Mouse (Mus musculus): ENCODE results near the gene Gm12166. TPM values are rescaled to one million over a fixed set of nuclear protein-coding genes. Genes with fewer than 3 reads are reported as not detected.
A peak's percentile ranks its signal among the peaks of the same experiment; 100 is the strongest.
"Not testable (repeated sequence)": the region's sequence is repeated elsewhere in the genome, so short reads cannot be mapped to it uniquely, and the experiment has no call there.

Gene Gm12166
- total RNA-seq, 1 experiment from 2014 or later = 24.3 TPM

DNA sequence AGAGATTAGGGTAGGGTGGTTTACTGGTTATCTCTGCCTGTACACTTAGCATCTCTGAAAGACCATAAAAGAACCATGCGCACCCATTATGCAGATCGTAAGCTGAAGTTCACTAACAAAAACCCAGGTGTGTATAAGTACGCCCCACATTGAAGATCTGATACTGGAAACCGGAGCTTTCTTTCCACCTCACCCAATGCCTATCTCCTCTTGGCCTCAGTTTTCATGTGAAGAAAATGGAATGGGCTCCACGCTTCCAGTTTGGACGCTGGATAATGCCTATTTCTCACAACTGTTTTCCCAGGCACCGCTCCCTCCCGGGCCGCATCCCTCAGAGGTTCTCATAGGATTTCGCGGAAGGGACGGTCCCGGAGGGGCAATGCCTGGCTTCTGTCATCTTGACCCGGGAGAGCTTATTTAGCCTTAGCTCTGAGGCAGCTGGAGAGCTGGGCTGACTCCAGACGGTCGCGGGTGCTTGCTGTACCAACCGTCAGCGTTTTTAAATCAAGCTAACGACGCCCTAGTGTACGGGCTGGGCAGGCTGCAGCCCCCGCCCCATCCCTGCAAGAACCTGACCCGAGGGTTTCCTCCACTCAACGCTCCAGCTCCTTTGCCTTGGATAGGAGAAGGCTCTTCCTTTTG, 4.8 kb upstream of the Gm12166 start:
- no peak for ATAC-seq (replicated peaks; ENCODE audit: low read depth, poor library complexity, severe bottlenecking)

DNA sequence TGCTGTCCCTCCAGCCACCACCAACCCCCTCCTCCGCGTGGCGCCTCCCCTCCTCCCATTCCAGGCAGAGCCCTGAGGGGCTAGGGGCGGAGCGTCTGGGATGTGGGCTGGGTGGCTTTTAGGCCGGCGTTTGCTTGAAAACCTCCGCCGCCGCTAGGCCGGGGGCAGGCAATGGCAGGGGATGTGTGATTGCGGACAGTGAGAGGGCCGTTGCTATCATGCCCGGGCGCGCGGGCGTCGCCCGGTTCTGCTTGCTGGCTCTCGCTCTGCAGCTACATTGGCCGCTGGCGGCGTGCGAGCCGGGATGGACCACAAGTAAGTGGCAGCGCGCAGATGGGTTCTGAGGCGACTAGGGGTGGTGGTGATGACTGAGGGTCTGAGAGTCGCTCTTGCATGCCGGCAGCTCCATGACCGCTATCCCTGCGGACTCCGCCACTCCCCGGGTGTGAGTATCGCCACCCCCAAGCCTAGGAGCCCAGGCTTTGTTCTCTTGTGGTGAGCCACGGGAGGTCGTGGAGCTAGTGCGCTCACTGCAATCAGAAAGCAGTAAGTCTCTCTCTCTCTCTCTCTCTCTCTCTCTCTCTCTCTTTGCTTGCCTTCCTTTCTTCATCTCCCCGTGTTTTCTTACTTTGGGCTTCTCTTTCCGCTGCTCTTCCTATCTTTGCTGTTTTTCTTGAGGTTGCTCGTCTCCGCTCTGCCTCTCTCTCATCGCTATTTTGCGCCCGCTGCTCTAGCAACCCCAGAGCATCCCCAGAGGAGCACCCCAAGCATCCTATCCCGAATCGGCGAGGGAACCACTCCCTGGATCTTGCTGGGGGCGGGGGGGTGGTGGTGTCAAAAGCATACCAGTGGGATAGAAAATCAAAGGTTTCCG, 4.0 kb upstream of the Gm12166 start, which contains the start of gene Adam19:
Gene Adam19 (plus strand): TSS at position 97 of the 874 bp plus-strand sequence.
- peak; percentile 36; the same call in 1 of the 2 replicates for ATAC-seq (replicated peaks; ENCODE audit: low read depth, poor library complexity, severe bottlenecking)

DNA sequence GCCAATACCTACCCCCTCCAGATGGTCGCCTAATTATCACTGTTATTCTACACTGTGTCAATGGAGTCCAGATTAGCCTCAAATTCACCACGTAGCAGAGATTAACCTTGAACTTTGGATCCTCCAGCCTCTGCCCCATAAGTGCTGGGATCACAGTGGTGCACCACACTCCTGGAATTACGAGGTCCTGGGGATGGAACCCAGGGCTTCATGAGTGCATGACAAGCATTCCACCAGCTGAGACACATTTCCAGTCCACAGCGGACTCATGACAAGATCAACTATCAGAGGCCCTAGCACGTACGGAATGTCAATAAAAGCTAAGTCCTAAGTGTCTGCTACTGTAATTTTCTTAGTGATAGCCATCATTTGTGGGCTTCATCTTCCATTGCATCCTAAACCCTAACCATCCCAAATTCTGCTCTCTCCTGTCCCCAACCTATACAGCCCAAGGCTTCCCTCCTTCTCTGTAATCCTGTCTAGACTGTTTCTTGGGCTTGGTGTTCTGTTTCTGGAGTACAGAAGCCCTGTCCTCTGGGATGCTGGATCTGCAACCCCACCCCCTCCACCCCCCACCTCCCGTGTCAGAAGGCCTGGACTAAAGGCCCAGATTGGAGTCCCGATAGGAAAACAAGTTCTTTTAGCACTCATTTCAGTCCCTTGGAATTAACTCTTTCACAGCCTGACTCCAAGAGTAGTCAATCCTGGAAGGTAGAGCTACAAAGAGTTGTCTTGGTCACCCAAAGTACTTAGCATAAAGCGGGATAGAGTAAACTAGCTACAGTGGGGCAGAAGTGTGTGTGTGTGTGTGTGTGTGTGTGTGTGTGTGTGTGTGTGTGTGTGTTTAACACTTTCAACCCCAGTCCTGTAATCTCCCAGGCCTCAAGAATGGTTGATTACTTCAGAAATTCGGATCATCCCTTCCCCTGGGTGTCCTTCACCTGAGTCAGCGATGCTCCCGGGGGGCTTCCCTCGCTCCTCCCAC, 3.1 kb upstream of the Gm12166 start:
- ATAC-seq (replicated peaks; ENCODE audit: low read depth, poor library complexity, severe bottlenecking) = no peak

DNA sequence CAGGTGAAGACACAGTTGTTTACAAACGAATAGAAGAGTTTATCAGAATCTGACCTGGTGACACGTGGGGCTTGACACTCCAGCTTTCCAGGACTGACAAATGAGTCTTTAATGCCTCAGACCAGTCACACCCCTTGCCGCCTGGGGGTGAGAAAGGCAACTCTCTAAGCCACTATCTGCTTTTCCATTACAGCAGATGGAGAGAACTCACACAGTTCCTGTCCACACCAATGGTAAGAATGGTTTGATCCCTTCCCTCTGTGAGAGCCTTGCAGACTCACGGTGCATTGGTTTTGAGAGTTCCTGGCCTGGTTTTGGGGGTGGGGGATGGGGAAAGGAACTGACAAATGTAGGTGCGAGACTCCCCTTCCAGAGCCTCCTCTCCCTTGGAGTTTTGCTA, 2.2 kb upstream of the Gm12166 start:
- ATAC-seq (replicated peaks; ENCODE audit: low read depth, poor library complexity, severe bottlenecking) = no peak

DNA sequence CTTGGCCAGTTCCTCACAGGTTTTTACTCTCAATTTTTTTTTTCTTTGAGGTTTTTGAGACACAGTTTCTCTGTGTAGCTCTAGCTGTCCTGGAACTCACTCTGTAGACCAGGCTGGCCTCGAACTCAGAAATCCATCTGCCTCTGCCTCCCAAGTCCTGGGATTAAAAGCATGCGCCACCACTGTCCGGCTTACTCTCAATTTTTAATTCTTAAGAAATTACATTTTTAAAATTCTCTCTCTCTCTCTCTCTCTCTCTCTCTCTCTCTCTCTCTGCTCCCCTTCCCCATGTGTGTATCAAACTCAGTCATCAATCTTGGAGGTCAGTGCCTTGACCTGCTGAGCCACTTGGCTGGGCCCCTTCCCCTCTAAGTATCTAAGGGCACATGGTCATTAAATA, 1.3 kb upstream of the Gm12166 start:
- ATAC-seq (replicated peaks; ENCODE audit: low read depth, poor library complexity, severe bottlenecking) = not testable (repeated sequence)

DNA sequence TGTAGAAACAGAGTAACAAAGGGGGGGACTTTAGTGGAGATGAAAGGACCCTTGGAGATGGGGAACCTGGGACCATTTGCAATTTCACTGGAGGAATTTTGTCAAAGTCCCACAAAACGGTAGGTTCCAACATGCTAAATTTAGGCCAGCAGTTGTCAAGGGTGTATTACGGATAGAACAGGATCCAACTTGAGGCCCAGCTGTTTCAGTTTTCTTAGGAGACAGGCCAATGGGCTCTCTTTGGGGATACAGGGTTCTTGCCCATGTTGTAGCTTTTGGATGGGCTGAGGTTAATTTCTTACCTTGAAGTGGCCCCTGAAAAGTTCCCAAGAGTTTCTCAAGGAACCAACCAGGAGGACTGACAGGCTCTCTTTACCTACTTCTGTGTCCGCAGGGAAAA, 4.9 kb downstream of the Gm12166 start:
- no peak for ATAC-seq (replicated peaks; ENCODE audit: low read depth, poor library complexity, severe bottlenecking)

DNA sequence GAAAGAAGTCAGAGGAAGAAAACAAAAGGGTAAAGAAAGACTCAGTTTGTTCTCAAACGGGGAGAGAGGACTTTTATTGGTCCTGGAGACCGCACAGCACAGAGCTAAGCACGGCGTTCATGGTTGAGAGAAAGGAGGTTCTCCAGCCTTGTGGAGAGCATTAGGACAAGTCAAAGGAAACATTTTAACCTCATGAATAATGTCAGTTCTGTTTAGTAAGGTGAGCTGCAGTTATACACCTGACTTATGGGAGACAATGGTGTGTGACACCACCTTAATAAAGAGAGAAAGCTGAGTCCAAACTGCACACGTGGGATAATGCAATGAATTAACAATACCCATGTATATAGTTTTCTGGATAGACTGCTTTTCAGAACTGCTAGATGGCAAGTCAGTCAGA, 7.3 kb downstream of the Gm12166 start:
- ATAC-seq (replicated peaks; ENCODE audit: low read depth, poor library complexity, severe bottlenecking) = no peak

DNA sequence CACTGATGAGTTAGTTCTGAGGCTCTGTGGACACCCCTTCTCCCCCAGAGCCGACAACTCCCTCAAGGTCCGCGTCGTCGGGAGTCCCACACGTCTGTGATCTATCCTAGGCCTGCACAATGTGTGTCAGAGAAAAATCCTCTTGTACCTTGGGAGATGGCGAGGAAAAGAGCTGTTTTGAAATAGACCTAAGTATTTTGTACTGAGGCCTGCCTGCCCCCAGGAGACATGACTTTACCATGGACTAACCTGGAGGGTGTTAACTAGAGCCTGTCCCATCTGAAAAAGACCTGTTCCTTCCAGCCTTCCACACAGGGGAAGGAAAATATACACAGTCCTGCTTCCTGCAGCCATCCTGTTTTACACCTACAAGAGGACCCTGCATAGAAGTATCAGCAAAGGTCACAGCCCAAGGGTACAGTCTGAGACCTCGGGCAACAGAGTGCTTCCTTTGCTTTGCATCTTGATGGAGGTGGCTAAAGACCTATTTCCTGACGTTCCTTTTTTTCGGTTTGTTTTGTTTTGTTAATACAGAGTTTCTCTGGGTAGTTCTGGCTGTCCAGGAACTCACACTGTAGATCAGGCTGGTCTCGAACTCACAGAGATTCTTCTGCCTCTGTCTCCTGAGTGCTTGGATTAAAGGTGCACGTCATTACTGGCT, 10.4 kb downstream of the Gm12166 start:
- no peak for ATAC-seq (replicated peaks; ENCODE audit: low read depth, poor library complexity, severe bottlenecking)

DNA sequence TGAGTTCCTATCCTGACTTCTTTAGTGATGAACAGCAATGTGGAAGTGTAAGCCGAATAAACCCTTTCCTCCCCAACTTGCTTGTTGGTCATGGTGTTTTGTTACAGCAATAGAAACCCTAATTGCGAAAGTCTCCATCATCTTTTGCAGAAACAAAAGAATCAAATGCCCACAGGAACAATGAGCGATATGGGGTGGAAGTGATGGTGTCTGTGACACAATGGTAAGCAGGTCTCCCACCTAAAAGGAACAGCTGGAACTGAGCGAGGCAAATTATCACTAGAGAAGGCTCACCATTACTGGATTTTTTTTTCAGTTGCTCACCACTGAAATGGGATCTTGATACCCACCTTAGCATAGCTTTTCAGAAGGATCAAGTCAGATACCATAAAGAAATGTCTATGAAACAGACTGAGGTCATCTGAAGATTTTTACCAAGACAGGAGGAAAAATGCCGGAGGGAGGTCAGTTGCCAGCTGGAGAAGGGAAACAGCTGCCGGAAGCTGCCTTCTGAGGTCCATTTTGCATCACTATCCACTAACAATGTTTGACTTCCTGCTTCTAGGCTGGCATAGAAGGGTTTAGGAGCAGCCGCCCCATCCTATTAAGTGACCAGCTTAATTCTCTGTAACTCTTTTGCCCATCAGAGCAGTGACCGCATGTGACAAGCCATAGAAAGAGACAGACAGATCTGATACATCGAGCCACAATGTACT, 11.1 kb downstream of the Gm12166 start:
- no peak for ATAC-seq (replicated peaks; ENCODE audit: low read depth, poor library complexity, severe bottlenecking)

DNA sequence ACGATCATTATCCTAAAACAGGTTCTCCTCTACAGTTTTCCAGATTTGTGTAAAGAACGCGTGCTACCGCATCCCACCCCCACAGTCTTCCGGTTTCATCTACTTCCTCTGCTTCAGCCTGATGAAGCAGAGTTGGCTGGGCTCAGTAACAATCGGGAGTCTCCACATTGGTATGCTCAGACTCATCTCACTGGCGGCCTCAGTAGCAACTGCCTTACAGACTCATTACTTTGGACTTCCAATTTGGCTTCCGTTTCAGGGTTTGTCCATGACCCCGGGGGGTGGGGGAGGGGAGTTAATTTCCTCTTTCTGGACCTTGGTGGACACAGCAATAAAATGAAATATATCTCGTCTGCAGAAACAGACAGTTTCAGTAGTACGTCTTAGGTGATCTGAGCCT, 12.8 kb downstream of the Gm12166 start:
- no peak for ATAC-seq (replicated peaks; ENCODE audit: low read depth, poor library complexity, severe bottlenecking)

DNA sequence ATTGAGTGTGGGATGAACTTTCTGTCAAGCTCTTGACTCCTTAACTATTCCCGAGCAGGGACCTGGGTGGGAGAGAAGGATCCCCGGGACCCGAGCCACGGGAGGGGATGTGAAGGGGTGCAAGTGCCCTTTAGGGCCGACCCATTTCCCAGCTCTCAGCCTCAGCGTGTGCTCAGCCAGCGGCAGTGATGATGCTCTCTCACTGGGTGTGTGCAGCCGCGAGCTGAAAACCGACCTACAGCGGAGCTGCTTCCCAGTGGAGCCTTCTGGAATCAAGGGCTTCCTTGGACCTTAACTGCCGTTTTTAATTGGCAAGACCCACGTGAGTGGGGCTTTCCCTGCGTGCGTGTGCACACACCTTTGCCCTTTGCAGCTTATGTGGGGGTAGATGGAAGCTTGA, 13.2 kb downstream of the Gm12166 start:
- no peak for ATAC-seq (replicated peaks; ENCODE audit: low read depth, poor library complexity, severe bottlenecking)

DNA sequence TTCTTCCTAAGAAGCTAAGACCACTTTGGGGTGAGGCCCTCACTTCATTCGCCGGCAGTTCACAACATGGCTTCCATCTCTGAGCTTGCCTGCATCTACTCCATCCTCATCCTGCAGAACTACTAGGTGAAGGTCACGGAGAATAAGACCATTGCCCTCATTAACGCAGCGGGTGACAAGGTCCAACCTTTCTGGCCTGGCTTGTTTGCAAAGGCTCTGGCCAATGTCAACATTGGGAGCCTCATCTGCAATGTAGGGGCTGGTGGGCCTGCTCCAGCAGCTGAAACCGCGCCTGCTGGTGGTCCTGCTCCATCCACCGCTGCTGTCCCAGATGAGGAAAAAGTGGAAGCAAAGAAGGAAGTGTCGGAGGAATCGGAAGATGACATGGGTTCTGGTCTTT, 15.7 kb downstream of the Gm12166 start:
- no peak for ATAC-seq (replicated peaks; ENCODE audit: low read depth, poor library complexity, severe bottlenecking)

DNA sequence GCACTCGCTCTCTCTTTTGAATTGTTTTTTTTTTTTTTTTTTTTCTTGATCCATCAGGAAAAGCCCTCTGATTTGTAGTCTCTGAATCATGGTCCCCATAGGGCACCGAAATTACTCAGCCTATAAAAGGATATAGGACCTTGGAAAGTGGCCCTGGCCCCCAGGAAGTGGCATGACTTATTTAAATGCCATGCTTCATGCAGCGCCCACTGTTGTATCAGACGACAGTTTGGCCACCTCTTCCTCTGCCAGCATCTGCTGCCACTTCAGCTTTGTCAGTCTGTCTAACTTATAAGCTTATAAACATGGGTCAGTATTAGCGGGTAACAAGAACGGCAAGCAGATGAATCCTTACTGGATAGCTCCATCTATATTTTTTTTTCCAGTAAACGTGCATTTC, 19.2 kb downstream of the Gm12166 start:
- no peak for ATAC-seq (replicated peaks; ENCODE audit: low read depth, poor library complexity, severe bottlenecking)

DNA sequence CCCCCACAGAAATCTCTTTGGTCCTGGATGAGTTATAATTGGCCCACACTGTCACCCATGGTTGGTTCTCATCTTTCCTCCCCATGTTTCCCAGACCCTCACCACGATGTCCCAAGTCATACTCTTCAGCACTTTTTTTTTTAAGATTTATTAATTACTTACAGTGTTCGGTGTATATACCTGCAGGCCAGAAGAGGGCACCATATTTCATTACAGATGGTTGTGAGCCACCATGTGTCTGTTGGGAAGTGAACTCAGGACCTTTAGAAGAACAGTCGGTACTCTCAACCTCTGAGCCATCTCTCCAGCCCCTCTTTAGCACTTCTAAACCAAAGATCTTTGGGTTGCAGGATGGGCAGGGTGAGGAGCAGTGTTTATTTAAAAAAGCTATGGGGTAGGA, 20.7 kb downstream of the Gm12166 start:
- no peak for ATAC-seq (replicated peaks; ENCODE audit: low read depth, poor library complexity, severe bottlenecking)

DNA sequence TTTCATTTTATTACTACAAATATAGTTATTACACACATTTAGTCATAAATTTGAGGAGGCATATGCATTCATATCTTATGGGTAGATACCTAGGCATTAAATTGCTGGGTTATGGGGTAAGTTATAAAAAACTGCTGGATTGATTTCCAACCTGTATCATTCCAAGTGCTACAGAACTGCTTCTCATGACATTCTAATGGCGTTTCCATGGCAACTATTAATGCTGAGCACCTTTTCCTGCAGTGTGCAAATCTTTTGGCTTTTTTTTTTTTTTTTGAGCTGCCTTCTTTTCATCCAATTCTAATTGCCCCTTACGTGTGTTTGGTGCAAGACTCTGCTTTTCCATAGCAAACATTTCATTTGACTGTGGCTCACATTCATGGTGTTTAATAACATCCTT, 22.1 kb downstream of the Gm12166 start:
- no peak for ATAC-seq (replicated peaks; ENCODE audit: low read depth, poor library complexity, severe bottlenecking)

DNA sequence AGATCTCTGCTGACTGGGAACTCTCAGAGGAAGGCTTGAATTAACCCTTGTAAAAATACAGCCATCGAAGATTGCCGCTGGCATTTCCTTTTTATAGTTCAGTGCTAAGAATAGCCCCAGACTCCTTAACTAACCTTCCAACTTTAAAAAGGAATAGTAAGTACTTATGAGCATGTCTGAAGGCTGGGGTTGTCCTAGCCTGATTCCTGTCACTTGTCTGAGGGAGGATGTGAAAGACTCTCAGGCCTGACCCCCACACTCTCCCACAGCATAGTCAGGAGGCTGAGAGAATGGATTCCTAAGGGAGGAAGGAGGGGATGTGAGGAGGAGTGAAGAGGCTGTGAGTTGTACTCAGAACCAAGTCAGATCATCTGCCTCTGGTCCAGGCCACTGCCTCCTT, 22.6 kb downstream of the Gm12166 start:
- no peak for ATAC-seq (replicated peaks; ENCODE audit: low read depth, poor library complexity, severe bottlenecking)

DNA sequence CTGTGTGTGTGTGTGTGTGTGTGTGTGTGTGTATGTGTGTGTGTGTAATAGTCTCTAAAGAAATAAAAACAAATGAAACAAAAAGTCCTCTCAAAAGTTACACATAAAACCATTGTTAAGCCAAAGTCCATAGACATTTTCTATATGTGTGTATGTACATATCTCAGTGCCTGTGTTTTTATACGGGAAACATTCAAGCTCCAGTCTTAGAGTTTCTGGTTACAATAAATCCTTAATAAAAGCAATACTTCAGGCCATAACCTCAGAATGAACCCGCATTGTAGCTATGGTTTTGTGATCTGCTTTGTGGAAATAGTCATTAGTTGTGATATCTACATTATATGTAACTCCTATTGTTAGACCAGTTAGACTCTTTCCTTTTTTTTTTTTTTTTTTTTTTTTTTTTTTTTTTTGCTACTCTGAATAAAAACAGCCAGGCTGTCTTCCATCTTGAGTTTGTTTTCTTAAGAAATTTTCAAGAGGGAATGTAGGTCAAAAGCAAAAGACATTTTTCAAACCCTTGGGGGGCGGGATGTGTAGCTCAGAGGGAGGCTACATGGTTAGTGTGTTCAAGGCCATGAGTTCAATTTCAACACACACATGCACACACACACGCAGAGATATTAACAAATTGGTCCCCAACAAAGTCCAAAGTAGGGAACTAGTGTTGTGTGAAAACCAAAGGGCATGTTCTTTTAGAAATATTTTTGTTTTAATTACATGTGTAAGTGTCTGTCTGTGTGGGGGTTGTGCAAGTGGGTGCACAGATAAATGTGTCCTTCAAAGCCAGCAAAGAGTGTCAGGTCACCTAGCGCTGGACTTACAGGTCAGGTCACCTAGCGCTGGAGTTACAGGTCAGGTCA, 23.9 kb downstream of the Gm12166 start:
- no peak for ATAC-seq (replicated peaks; ENCODE audit: low read depth, poor library complexity, severe bottlenecking)

DNA sequence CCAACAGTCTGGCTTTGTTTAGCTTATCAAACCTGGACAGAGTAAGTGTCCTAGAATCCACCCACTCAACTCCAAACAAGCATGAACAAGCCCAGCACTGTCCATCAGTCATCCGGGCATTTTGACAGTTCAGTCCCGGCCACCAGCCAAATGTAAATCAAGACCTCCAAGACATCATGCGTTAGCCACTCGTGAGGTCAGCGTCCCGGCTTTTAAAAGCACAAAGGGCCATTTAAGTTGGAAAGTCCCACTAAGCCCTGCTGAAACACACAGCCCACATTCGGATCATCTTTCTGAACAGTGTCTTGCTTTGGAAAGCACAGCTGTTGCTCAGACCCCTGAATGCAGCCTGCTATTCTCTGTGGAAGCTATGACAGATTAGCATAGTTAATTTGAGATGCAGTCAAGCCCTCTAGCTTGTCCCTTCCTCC, 26.1 kb downstream of the Gm12166 start:
- no peak for ATAC-seq (replicated peaks; ENCODE audit: low read depth, poor library complexity, severe bottlenecking)

Data from common myeloid progenitor, adult 5-6 weeks (primary cell).